Mouse (Mus musculus) CD8-positive naive resting alpha-beta T cell, adult 2 months (primary cell): ENCODE data around the gene Josd1.
"Not testable (repeated sequence)": the region's sequence is repeated elsewhere in the genome, so short reads cannot be mapped to it uniquely, and the experiment has no call there.

Experiments used
- DNase-seq, 2 experiments: peaks; one replicate each; pipeline ENCODE4 v3.0.0; 2022; ENCODE audit warnings: low read depth in 2 of 2, low spot score in 2 of 2

The Josd1 gene

GRCm38 (mm10) chr15:79693740-79694139 is 6.0 kb upstream of the Josd1 start:
- peak; percentile 54 for DNase-seq

DNA sequence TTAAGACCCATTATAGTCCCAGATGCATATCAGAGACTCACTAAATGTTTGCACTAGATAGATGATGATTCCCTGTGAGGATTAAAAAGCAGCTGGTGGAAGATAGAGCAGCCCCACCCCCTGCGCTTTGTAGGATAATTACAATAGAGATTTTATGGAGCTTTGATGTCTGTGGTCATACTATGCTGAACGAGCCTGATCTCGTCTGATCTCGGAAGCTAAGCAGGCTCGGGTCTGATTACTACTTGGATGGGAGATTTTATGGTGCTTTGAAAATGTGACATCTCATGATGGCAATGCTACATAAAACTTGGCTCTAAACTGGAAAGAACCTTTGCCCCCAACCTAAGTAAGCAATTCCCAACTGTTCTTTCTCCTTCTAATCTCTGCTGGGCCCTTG is 4.6 kb upstream of the Josd1 start:
- peak in 1 of 2 experiments; percentile 16 for DNase-seq

DNA sequence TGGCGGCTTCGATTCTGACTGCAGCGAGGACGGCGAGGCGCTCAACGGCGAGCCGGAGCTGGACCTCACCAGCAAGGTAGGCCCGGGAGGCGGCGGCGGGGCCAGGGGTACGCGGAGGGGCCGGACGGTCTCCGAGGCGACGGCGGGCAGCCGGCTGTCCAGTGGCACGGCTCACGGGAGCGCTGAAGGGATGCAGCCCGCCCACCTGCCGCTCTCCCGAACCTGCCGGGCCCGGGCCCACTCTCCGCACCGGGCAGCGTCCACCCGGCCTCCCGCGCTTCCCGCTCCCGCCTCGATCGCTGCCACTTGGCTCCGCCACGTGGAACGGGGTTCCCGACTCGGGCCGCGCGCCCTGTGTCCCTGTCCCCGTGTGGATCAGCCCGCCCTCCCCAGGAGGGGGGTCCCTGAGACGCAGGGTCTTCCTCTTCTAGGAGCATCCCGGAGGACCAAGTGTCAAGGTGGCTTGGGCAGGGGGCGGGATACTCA is 3.3 kb upstream of the Josd1 start:
- peak in 1 of 2 experiments; percentile 24 for DNase-seq

DNA sequence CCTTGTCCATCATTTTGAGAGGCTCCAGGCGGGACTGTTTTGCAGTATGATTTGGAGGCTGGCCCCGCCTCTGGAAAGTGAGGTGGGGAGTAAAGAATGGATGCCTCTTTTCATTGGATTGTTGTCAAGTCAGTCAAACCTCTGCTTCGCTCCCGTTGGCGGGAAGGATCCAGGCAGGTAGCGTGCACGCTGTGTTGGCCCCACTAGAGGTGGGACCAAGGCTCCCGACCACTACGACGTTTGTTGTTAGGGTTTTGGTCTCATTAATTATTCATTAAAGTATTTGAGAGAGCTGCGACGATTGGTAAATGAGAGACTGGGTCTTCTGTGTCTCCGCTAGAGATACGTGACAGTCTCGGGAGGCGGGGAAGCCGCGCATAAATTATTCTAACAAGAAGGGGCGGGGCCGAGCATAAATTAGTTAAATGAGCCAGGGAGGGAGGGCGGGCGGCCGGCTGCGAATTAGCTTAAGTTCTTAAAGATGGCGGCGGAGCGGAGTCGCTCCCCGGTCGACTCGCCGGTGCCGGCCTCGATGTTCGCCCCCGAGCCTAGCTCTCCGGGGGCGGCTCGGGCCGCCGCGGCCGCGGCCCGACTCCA is 2.8 kb upstream of the Josd1 start, which contains the start of gene Gtpbp1:
TSS of gene Gtpbp1 (plus strand) at position 420 of the 597 bp plus-strand sequence.
- peak; percentile 91 to 92 for DNase-seq

- DNase-seq = no peak
Measured at GRCm38 (mm10) chr15:79689662-79690425, 2.1 kb upstream of the Josd1 start.

DNA sequence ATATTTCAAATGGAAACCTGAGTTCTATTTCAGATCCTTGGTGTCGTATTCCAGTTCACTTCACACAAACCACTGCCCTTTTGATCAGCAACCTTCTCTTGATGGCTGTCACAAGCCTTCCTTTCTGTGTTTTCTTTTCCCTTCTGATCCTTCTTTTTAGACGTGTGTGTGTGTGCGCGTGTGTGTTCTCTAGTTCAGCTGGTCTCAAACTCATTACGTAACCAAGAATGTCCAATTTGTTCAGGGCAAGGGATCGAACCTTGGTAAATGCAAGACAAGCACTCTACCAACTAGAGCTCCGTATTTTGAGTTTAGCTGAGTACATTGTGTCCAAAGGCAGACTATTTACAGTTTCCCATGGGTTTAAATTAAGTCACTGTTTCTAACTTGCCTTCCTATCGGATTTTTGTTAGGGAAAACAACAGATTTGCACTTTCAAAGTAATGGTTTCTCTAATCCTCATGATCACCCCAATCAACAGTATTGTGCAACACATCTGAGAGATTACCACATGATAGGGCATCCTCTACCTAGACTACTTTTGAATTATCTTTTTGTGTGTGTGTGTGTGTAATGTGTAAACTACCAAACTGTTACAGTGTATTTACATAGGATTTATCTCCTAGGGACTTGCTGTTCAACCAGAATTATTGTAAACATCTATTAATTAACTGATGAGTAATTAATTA is 693 bp upstream of the Josd1 start:
- DNase-seq = no peak

DNA sequence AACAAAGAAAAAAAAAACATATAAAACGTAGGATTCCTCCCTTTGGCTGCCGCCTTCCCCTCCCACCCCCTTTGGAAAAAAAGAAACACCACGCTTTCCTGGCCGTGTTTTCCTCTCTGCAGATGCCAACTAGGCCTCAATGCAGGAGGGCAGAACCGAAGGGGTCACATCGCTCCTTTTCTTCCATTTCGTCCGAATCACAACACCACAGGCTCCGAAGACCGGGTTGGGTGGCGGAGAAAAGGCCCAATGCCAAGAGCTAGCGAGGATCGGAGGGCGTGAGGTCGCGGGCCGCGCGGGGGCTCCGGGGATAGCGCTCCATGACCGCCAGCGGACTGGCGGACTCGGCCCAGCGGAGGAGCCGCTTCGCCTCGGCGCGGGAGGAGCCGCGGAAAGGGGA is 544 bp downstream of the Josd1 start:
- DNase-seq = no peak

DNA sequence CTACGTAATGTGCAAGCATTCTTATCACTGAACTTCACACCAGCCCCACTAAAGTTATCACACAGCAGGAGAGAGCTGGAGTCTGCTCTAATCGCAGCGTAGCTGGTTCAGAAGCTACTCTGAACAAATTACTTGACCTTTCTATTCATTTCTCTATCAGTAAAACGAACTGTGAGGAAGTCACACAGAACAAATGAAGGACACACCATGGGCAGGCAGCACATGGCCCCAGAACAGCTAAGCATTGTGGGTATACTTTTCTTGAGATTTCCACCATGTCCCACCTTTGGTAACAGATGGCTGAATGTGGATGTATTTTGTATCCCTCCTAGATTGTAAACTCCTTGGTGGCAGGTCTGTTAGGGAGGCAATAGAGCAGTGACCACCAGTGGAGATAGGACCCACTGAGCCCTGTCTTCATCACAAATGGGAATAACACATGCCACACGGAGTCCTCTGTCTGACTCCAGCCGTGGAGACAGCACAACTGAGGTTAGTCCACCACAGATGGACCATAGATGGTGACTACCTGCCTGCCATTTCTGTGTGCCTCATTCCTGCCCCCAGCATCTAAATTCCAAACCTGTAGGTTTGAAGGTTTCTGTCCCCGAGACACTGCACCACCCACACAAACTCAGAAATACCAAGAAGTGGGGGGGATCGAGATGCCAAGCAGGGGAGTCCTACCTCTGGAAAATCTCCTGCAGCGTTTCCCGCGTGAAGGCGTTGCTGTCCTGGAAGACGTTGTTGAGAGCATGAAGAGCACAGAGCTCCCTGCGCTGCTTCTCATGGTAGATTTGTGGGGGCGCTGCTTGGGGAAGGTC is 1.5 kb downstream of the Josd1 start:
- DNase-seq = no peak

DNA sequence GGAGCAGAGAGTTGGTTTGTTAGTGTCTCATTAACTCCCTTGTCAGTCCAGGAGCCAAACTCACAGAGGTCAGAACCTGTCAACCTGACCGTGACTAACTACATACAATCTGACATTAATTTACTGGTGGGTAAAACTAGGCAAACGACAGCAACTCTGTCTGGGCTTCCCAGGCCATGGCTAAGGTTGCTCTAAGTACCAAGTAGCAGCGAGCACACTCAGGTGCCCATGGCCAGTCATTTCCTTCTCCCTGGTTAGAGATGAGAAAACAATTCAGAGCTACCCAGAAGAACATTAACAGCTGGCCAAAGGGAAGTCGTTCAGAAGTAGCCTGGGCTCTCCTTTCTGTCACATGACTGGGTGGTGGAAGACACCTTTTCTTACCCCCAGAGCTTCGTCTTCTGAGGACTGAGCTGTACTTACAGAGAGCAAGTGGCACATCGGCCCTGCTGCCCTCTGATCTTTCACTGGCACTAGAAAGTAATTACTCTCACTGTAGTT is 2.5 kb downstream of the Josd1 start:
- no peak for DNase-seq

DNA sequence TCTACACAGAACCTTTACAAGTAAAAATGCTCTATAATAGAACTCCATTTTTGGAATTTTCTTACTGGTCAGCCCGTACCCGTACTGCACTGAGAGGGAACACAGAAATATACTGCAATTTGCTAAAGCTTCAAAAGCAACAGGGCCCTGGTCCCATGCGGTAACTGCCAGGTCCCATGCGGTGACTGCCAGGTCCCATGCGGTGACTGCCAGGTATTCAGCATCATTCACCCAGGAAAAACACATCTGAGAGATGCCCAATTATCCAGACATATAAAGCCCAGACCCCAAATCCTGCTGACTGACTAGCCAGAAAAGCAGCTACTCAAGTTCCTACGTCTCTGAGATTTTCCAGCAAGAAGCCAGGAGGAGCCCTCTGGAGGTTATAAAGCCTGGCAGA is 3.1 kb downstream of the Josd1 start:
- no peak for DNase-seq

DNA sequence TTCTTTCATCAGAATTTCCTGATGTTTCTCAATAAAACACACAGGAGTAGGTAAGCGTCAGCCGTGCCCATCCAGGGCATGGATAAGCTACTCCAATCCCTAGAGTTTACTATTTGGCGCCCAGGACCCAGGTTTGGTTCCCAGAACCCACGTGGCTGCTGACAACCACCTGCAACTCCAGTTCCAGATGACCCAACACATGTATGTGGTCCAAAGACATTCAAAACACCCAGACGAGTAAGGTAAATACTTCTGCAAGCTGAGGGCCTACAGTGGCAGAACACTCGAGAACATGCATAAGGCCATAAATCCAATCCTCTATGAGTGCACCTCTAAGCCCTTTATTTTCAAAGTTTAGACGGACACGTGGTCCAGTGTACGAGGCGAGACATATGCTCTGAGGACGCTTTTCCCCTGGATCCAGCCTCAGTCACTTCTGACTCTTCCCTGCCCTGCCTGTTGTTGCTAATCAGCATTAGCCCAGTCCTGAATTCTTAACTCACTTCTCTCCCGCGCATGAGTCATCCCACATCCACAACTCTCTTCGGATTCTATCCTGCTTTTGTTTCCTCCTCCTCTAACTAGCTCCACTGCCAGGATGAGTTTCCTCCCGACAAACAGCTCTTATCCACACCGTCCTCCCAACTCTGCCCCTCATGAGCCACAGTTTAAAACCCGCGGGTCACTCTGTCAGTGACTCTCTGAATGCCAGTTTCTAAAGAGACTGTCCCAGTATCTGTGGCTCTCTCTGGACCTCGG is 3.8 kb downstream of the Josd1 start:
- DNase-seq = no peak

- no peak for DNase-seq
Measured at GRCm38 (mm10) chr15:79683146-79683545, 4.6 kb downstream of the Josd1 start.

GRCm38 (mm10) chr15:79681973-79682372 is 5.7 kb downstream of the Josd1 start:
- DNase-seq = no peak

GRCm38 (mm10) chr15:79677936-79678335 is 9.8 kb downstream of the Josd1 start:
- DNase-seq = no peak

DNA sequence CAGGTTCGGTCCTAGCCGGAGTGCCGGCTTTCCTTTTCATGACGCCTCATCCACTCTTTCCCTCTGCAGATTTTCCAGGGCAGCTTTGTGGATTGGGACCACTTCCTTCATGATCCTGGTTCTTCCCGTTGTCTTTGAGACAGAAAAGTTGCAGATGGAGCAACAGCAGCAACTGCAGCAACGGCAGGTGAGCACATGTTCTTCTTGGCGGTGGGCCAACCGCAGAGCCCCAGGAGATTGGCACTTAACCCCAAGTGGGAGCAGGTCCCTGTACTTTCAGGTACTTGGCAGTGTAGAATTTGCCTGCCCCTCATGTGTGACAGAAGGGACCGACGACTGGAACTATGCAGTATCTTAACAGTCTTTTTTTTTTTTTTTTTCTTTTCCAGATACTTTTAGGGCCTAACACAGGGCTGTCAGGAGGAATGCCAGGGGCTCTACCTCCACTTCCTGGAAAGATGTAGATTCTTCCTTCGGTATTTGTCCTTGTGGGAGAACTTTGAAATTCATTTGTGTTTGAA is 15.8 kb downstream of the Josd1 start:
- DNase-seq = not testable (repeated sequence)

- DNase-seq = no peak
Measured at GRCm38 (mm10) chr15:79670972-79671299, 16.8 kb downstream of the Josd1 start.

- DNase-seq = peak; percentile 81 to 84
Measured at GRCm38 (mm10) chr15:79670249-79670971, 17.3 kb downstream of the Josd1 start, which contains the start of gene Tomm22. Gene Tomm22, plus strand, starts transcription at chr15:79670861.

- DNase-seq = no peak
Measured at GRCm38 (mm10) chr15:79669195-79669594, 18.5 kb downstream of the Josd1 start.

- DNase-seq = no peak
Measured at GRCm38 (mm10) chr15:79664666-79665065, 23.1 kb downstream of the Josd1 start.
